Mouse (Mus musculus): ENCODE measurements around the gene Itpr1. TPM values are rescaled to one million over a fixed set of nuclear protein-coding genes. Genes with fewer than 3 reads are reported as not detected.

The Itpr1 gene
- polyA plus RNA-seq, 1 experiment from 2014 or later, result 10.2 TPM

DNA sequence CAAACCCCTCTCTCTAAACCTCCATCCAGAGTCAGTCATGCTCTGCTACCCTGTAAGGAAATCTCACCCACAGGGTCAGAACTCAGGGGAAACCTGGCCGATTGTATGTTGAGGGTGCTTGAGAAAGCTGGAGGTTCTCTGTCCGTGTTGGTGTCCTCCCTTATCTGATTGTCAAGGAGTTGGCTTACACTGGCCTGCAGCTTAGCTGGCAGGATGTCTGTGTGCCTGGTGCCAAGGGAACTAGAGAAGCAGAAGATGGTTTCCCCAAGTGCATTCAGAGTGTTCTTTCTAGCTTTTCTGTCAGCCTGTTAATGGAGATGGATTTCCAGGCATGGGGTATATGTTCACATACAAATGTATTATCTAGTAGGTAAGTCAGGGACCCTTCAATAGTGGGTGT is 296.4 kb downstream of the Itpr1 start:
- no peaks in the 10 kb centered on the region for H3K36me3 ChIP-seq (replicated peaks)
- no peak overlapping the region for H3K27ac ChIP-seq
- H3K4me2 ChIP-seq, result no peak overlapping the region
- H3K4me1 ChIP-seq, result no peaks in the 10 kb centered on the region
- 88% methylated on average over 2 of the region's 2 CpGs for WGBS
- no peak for ATAC-seq (ENCODE audit: low FRiP score)
- no peaks in the 10 kb centered on the region for H3K27me3 ChIP-seq
- no peaks in the 10 kb centered on the region for H3K9me3 ChIP-seq
- H3K9ac ChIP-seq, result no peak overlapping the region
- H3K4me3 ChIP-seq (replicated peaks), result no peak overlapping the region

DNA sequence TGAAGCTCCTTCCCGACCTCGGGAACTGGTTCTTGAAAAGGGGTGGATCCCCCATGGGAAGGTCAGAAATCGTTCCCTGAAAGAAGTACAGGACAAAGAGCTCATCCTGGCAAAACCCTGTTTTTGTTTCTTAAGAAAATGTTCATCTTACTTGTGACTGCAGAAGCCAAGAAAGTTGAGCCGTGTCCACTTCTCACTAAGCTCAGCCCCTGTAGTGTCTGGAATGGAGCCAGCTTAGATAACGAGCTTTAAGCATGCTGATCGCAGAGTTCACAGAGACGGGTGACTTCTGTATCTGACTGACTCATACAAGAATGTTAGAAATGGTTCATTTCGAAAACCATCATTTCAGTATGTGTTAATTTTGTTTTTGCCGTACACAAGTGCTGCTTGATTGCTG is 297.2 kb downstream of the Itpr1 start:
- Histone ChIP-seq H3K9me3 (no peaks in the 10 kb centered on the region), H3K27ac (no peak overlapping the region), H3K36me3 (replicated peaks) (no peaks in the 10 kb centered on the region), H3K9ac (no peak overlapping the region), H3K4me1 (no peaks in the 10 kb centered on the region), H3K4me3 (replicated peaks) (no peak overlapping the region), H3K4me2 (no peak overlapping the region), H3K27me3 (no peaks in the 10 kb centered on the region)
- WGBS, result 66% methylated on average over 9 of the region's 9 CpGs
- ATAC-seq (ENCODE audit: low FRiP score), result no peak

DNA sequence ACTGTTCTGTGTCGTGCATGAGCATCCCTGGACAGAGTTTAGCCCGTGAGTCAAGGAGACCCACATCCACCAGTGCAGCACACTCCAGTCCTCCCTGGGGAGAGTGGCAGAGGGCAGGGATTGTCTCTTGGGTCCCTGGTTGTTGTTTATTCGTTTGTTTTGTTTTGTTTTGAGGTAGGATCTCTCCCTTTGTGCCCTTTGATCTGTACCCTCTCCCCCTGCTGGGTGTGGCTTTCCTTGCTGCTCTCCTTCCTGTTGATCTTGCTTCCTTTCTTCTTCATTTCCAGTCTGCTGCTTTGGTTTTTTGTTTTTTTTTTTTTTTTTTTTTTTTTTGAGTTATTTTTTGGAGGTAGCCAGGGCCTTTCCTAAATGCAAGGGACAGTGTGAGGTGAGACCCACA is 299.2 kb downstream of the Itpr1 start:
- H3K9me3 ChIP-seq, result no peaks in the 10 kb centered on the region
- WGBS, result 71% methylated on average over 3 of the region's 3 CpGs
- no peak overlapping the region for H3K27ac ChIP-seq
- H3K27me3 ChIP-seq, result no peaks in the 10 kb centered on the region
- H3K4me3 ChIP-seq (replicated peaks), result no peak overlapping the region
- H3K4me1 ChIP-seq, result no peaks in the 10 kb centered on the region
- H3K36me3 ChIP-seq (replicated peaks), result no peaks in the 10 kb centered on the region
- H3K4me2 ChIP-seq, result no peak overlapping the region
- no peak for ATAC-seq (ENCODE audit: low FRiP score)
- no peak overlapping the region for H3K9ac ChIP-seq

DNA sequence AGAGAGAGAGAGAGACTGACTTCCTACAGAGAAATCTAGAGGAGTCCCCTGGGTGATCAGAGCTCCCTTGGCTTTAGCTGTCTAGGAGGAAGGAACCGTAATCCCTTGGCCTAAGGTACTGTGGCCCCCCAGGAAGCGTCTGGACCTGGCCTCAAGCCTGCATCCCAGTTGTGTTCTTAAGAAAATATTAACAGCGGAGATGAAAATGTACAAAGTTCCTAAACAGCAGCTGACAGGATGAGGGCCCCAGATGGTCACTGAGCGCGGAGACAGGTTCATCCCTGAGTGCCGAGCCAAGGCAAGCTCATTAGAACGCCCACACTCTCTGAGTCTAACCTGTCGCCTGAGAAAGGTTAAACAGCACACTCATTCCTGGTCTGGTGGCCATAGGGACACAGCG is 300.1 kb downstream of the Itpr1 start:
- no peak for ATAC-seq (ENCODE audit: low FRiP score)
- WGBS, result 89% methylated on average over 9 of the region's 9 CpGs
- H3K4me2 ChIP-seq, result no peak overlapping the region
- H3K9ac ChIP-seq, result no peak overlapping the region
- H3K27ac ChIP-seq, result no peak overlapping the region
- no peaks in the 10 kb centered on the region for H3K36me3 ChIP-seq (replicated peaks)
- no peaks in the 10 kb centered on the region for H3K9me3 ChIP-seq
- no peaks in the 10 kb centered on the region for H3K27me3 ChIP-seq
- no peaks in the 10 kb centered on the region for H3K4me1 ChIP-seq
- no peak overlapping the region for H3K4me3 ChIP-seq (replicated peaks)

DNA sequence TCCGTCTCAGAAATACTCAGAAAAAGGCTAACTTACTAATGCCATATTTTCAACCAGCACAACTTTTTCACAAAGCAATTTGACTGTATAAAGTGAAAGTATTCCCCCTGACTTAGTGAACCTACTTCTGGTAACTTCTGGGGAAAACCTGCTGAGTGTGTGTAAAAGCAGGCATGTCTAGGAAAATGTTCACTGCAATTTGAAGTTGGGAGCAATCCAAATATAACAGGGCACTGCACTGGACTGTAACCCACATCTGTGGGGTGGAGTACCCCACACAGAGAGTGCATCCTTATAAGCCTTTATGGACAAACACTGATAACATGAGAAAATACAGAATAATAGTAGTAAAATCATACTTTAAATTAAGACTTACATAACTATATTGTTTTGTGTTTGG is 303.4 kb downstream of the Itpr1 start:
- Histone ChIP-seq H3K27ac (no peak overlapping the region), H3K4me1 (no peaks in the 10 kb centered on the region), H3K4me2 (no peak overlapping the region), H3K4me3 (replicated peaks) (no peak overlapping the region), H3K9ac (no peak overlapping the region), H3K36me3 (replicated peaks) (no peaks in the 10 kb centered on the region; the same call in 1 of the 2 replicates), H3K27me3 (no peaks in the 10 kb centered on the region), H3K9me3 (no peaks in the 10 kb centered on the region)
- 82% methylated on average over 1 of the region's 1 CpGs for WGBS
- no peak for ATAC-seq (ENCODE audit: low FRiP score)

DNA sequence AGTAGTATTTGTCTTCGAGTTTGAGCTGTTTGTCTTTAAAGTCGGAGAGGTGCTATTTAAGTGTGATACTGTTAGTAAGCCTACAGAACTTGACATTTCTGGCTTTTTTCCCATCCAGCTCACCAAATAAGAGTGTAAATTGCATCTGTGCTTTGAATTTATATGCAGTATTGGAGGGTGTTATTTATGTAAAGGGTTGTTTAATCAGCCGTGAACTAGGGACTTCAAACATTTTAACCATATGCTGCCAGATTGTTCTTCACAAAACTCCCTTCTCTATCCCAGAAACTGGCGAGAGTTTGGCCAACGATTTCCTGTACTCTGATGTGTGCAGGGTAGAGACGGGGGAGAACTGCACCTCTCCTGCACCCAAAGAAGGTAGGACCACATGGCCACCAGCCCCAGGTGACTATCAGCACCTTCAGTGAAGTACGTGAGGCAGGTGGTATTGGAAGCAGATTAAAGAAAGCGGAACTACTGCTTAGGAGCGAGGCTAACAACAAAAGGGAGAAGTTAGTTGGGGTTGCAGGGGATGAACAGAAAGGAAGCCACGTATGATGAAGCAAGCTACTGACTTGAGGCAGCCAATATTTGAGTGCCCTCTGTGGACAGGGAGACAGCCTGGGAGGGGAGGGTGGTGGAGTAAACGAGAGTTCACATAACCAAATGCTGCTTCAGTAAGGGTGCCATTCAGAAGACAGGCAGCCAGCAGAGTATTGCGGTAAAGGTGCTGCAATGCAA is 304.5 kb downstream of the Itpr1 start:
- no peaks in the 10 kb centered on the region for H3K4me1 ChIP-seq
- H3K27me3 ChIP-seq, result no peaks in the 10 kb centered on the region
- WGBS, result 81% methylated on average over 12 of the region's 12 CpGs
- no peak overlapping the region for H3K9ac ChIP-seq
- no peak overlapping the region for H3K27ac ChIP-seq
- H3K9me3 ChIP-seq, result no peaks in the 10 kb centered on the region
- no peaks in the 10 kb centered on the region; the same call in 1 of the 2 replicates for H3K36me3 ChIP-seq (replicated peaks)
- no peak overlapping the region for H3K4me2 ChIP-seq
- ATAC-seq (ENCODE audit: low FRiP score), result no peak
- H3K4me3 ChIP-seq (replicated peaks), result no peak overlapping the region

DNA sequence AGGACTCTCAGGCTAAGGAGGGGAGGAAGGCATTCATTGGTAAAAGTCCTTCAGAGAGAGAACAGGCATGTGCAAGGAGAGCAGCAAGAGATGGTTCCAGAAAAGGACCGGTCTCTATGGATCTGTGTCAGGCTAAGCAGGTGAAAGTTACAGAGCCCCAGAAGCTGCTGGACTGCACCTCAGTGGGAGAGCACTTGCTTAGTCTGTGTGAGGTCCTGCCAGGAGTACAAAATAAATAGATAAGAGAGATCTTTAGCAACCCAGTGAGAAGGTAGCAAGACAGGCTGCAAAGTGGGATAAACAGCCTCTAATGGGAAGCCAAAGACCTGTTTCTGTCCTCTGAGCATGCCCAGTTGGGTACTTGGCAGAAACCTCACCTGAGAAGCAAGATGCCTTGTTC is 305.1 kb downstream of the Itpr1 start:
- Histone ChIP-seq H3K9ac (no peak overlapping the region), H3K36me3 (replicated peaks) (no peaks in the 10 kb centered on the region; the same call in 1 of the 2 replicates), H3K4me2 (no peak overlapping the region), H3K27me3 (no peaks in the 10 kb centered on the region), H3K27ac (no peak overlapping the region), H3K4me1 (no peaks in the 10 kb centered on the region), H3K9me3 (no peaks in the 10 kb centered on the region), H3K4me3 (replicated peaks) (no peak overlapping the region)
- no peak for ATAC-seq (ENCODE audit: low FRiP score)
- 93% methylated on average over 1 of the region's 1 CpGs for WGBS

DNA sequence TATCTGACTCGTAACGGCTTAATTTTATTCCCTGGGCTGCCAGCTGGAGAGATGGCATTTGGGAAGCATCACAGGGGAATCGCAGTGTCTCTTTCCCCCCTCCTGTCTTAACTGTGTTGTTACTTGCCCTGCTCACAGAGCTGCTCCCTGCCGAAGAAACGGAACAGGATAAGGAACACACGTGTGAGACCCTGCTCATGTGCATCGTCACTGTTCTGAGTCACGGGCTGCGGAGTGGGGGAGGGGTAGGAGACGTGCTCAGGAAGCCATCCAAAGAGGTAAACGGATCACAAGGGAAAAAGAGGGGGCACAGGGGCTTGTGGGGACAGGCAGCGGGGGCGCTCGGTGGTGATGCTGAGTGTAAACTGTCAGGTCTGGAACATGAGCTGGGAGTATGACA is 305.7 kb downstream of the Itpr1 start:
- WGBS, result 82% methylated on average over 14 of the region's 14 CpGs

DNA sequence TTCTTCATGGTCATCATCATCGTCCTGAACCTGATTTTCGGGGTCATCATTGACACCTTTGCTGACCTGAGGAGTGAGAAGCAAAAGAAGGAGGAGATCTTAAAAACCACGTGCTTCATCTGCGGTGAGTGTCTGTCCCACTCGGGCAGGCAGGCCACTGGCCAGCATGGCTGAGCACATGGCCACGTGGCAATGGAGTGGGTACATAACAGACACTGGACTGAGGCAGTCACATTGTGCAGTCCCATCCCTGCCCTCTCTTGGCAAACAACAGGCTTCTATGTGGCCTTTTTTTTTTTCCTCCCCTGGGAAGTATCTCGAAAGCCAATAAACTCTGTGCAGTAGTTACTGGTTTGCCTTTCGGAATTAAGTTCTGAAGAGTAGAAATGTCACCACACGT is 306.4 kb downstream of the Itpr1 start:
- no peak for ATAC-seq (ENCODE audit: low FRiP score)
- no peak overlapping the region for H3K4me2 ChIP-seq
- H3K4me3 ChIP-seq (replicated peaks), result no peak overlapping the region
- no peaks in the 10 kb centered on the region for H3K9me3 ChIP-seq
- no peak overlapping the region for H3K9ac ChIP-seq
- H3K27me3 ChIP-seq, result no peaks in the 10 kb centered on the region
- no peak overlapping the region for H3K27ac ChIP-seq
- no peaks in the 10 kb centered on the region; the same call in 1 of the 2 replicates for H3K36me3 ChIP-seq (replicated peaks)
- H3K4me1 ChIP-seq, result no peaks in the 10 kb centered on the region
- WGBS, result 94% methylated on average over 9 of the region's 9 CpGs

More for the DNA sequence above, 305.7 kb downstream of the Itpr1 start:
- Histone ChIP-seq H3K36me3 (replicated peaks) (no peaks in the 10 kb centered on the region; the same call in 1 of the 2 replicates), H3K9me3 (no peaks in the 10 kb centered on the region), H3K4me3 (replicated peaks) (no peak overlapping the region), H3K4me1 (no peaks in the 10 kb centered on the region), H3K4me2 (no peak overlapping the region), H3K27ac (no peak overlapping the region), H3K9ac (no peak overlapping the region), H3K27me3 (no peaks in the 10 kb centered on the region)
- ATAC-seq (ENCODE audit: low FRiP score), result no peak

DNA sequence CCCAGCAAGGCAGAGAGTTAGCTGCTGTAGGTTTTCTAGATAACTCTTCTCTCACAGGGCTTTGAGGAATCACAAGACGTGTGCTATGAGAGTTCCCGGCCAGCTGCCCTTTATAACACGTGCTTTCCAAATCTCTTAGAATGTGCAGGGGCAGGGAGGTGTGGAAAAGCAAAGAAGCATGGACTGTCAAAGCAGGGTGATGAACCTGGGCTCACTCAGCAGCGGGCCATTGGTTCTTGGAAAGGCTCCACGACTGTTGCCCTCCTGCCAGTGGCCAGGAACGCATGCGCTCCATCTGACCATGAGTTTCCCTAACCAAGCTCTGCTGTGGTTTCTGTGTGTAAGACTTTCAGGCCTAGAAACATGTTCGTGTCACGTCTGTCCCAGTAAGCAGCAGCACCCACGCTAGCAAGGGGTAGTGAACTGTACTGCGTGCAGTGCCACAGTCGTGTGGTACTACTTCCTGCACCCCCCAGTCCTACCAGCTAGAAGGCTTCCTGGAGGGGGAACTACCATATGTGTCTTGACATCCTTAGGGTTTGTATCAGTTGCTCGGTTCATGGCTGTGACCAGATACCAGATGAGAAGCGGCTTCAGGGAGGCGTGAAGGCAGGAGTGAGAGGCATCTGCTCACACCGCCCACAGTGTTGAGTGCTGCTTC is 311.2 kb downstream of the Itpr1 start:
- 93% methylated on average over 16 of the region's 16 CpGs for WGBS
- H3K27ac ChIP-seq, result no peak overlapping the region
- no peak overlapping the region for H3K9ac ChIP-seq
- H3K9me3 ChIP-seq, result no peaks in the 10 kb centered on the region
- H3K4me1 ChIP-seq, result no peaks in the 10 kb centered on the region
- no peak overlapping the region for H3K4me2 ChIP-seq
- H3K27me3 ChIP-seq, result no peaks in the 10 kb centered on the region
- no peaks in the 10 kb centered on the region; the same call in 1 of the 2 replicates for H3K36me3 ChIP-seq (replicated peaks)
- H3K4me3 ChIP-seq (replicated peaks), result no peak overlapping the region
- ATAC-seq (ENCODE audit: low FRiP score), result no peak

DNA sequence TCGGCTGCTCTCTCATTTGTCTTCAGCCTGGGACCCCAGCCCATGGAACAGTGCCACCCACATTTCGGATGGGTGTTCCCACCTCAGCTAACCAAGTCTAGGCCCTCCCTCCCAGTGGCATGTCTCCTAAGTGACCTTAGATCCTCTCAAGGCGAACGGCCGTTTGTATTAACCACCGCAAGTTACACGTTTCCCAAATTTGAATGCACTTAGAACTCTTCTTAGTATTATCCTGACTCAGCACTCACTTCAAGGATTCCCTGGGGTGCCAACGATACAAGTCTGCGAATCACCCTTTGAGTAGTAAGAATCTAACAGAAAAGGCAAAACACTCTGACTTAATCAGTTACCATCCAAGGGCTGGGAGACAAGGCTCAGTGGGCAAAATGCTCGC is 311.7 kb downstream of the Itpr1 start:
- no peak for ATAC-seq (ENCODE audit: low FRiP score)
- H3K9me3 ChIP-seq, result no peaks in the 10 kb centered on the region
- H3K4me1 ChIP-seq, result no peaks in the 10 kb centered on the region
- no peaks in the 10 kb centered on the region for H3K36me3 ChIP-seq (replicated peaks)
- no peak overlapping the region for H3K9ac ChIP-seq
- H3K4me3 ChIP-seq (replicated peaks), result no peak overlapping the region
- H3K27ac ChIP-seq, result no peak overlapping the region
- H3K27me3 ChIP-seq, result no peaks in the 10 kb centered on the region
- WGBS, result 90% methylated on average over 10 of the region's 10 CpGs
- H3K4me2 ChIP-seq, result no peak overlapping the region

DNA sequence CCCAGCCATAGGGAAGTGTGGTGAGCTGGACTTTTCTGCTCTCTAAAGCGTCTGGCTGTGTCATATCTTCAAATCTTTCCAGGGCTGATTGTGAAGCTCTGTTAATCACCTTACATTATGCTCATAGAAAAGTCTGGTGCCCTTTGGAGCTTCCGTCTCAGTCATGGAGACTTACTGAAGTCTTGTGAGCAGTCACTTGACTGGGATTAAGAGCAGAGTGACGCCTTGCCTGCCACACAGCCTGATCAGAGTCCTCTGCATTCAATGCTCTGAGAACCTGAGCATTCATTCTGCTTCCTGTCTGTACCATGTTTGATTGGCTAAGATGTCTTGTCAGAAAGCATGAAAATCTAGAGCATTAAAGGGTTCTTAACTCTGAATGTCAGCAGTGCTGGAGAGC is 314.7 kb downstream of the Itpr1 start:
- H3K36me3 ChIP-seq (replicated peaks), result no peaks in the 10 kb centered on the region
- no peak for ATAC-seq (ENCODE audit: low FRiP score)
- WGBS, result 75% methylated on average over 3 of the region's 3 CpGs

DNA sequence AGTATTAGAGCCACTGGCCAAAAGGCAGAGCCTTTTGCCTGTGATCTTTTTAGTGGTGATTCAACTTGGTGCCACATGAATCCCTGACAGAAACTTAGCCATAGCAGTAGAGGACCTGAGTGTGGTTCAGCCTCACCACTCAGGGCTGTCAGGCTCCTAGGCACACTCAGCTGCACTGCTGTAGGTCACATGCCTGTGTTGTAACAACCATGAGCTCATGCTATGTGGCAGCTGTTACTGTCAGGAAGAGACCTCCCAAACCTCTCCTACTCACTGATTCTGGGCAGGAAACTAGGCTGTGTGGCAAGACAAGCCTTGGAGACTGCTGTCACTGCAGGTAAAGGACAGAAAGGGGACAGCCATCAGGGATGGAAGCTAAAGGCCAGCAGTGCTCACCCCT is 315.1 kb downstream of the Itpr1 start:
- Histone ChIP-seq H3K4me3 (replicated peaks) (no peak overlapping the region), H3K27me3 (no peaks in the 10 kb centered on the region), H3K27ac (no peak overlapping the region), H3K9me3 (no peaks in the 10 kb centered on the region), H3K4me2 (no peak overlapping the region), H3K4me1 (peaks cover 14% of the 10 kb centered on the region), H3K9ac (no peak overlapping the region), H3K36me3 (replicated peaks) (no peaks in the 10 kb centered on the region)
- no peak for ATAC-seq (ENCODE audit: low FRiP score)

More for the DNA sequence above, 314.7 kb downstream of the Itpr1 start:
- no peak overlapping the region for H3K9ac ChIP-seq
- H3K27ac ChIP-seq, result no peak overlapping the region
- peaks cover 14% of the 10 kb centered on the region for H3K4me1 ChIP-seq
- H3K4me2 ChIP-seq, result no peak overlapping the region
- H3K9me3 ChIP-seq, result no peaks in the 10 kb centered on the region
- H3K4me3 ChIP-seq (replicated peaks), result no peak overlapping the region
- H3K27me3 ChIP-seq, result no peaks in the 10 kb centered on the region

All from forebrain, embryonic 12.5 days (tissue).